Mouse (Mus musculus) CH12.LX (cell line): ENCODE results near the gene Kcnj1.

Experiments used
- CTCF ChIP-seq, 2 experiments: IDR thresholded peaks in 1 of 2; conservative IDR thresholded peaks in 1 of 2; 2 replicates each; pipeline ENCODE4 v1.5.1; 2011 to 2012; ENCODE audit warnings: low read depth in 2 of 2, low read length in 2 of 2, improper control_type of control experiment in 1 of 2, inconsistent platforms in 1 of 2, mild to moderate bottlenecking in 1 of 2, moderate library complexity in 1 of 2
- E2F4 ChIP-seq: IDR thresholded peaks from 2 replicates; pipeline ENCODE4 v1.6.1; 2011; ENCODE audit warnings: low read depth, low read length, improper control_type of control experiment; ENCODE audit not compliant: insufficient replicate concordance
- IRF4 ChIP-seq: IDR thresholded peaks from 2 replicates; pipeline ENCODE4 v1.6.1; 2014; ENCODE audit warnings: low read depth, mild to moderate bottlenecking, inconsistent platforms, low read length, improper control_type of control experiment
- MAFK ChIP-seq: IDR thresholded peaks from 2 replicates; pipeline ENCODE4 v1.6.1; 2011; ENCODE audit warnings: low read length, improper control_type of control experiment; ENCODE audit not compliant: insufficient replicate concordance
- POLR2A ChIP-seq: IDR thresholded peaks from 2 replicates; pipeline ENCODE4 v1.6.1; 2011; ENCODE audit warnings: low read depth, mild to moderate bottlenecking, improper control_type of control experiment, low read length
- SMC3 ChIP-seq: IDR thresholded peaks from 2 replicates; pipeline ENCODE4 v1.6.1; 2011; ENCODE audit warnings: low read depth, low read length, improper control_type of control experiment
- TCF12 ChIP-seq: IDR thresholded peaks from 2 replicates; pipeline ENCODE4 v1.6.1; 2014; ENCODE audit warnings: low read depth, mild to moderate bottlenecking, inconsistent platforms, low read length, improper control_type of control experiment
- USF1 ChIP-seq: IDR thresholded peaks from 2 replicates; pipeline ENCODE4 v1.6.1; 2014; ENCODE audit warnings: low read depth, mild to moderate bottlenecking, inconsistent platforms, low read length, improper control_type of control experiment
- USF2 ChIP-seq: conservative IDR thresholded peaks from 2 replicates; pipeline ENCODE4 v1.6.1; 2011; ENCODE audit warnings: low read depth, low read length, improper control_type of control experiment
- ZKSCAN1 ChIP-seq: IDR thresholded peaks from 2 replicates; pipeline ENCODE4 v1.6.1; 2012; ENCODE audit warnings: low read depth, inconsistent platforms, low read length, improper control_type of control experiment, borderline replicate concordance

DNA sequence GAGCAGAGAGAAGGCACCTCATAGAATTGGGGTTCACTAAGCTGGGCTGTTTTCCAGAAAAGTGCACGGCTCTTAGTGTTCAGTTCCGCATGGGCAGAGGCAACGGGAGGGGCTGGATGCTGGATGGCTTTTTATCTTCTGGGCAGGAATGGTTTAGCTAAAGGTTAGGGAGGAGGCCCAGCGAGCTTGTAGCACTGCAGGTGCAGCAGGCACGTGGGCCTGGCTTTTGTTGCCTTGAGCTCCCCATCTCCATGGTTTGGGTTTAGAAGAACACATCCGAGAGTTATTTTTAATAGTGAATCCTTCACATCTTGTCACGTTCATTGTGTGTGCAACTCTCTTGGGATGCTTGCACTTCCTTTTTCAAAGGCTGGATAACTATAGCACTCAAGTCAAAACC is 53.0 kb downstream of the Kcnj1 start:
- TF ChIP-seq POLR2A (no peak), CTCF (conservative IDR thresholded peaks at IDR 0.05 in 1 of 2, IDR thresholded peaks at IDR 0.05 in 1 of 2; ENCODE audit: low read depth in 2 of 2, low read length in 2 of 2) (no peak), USF1 (no peak), MAFK (no peak), USF2 (no peak), E2F4 (no peak), IRF4 (no peak), TCF12 (no peak), SMC3 (no peak), ZKSCAN1 (no peak)
